Mouse (Mus musculus) ES-Bruce4 (cell line): Measurements from ENCODE around the gene Mrpl40. TPM values are rescaled to one million over a fixed set of nuclear protein-coding genes. Genes with fewer than 3 reads are reported as not detected.
"Not testable (repeated sequence)": the region's sequence is repeated elsewhere in the genome, so short reads cannot be mapped to it uniquely, and the experiment has no call there.

Source experiments
- H3K27ac ChIP-seq: 2 replicates; pipeline ENCODE4 v1.5.1; 2012; ENCODE audit warnings: low read length, inconsistent platforms; ENCODE audit not compliant: insufficient read depth
- H3K27me3 ChIP-seq: 2 replicates; pipeline ENCODE4 v1.6.1; 2012; ENCODE audit warnings: mild to moderate bottlenecking, low read length, inconsistent platforms; ENCODE audit not compliant: control insufficient read depth, poor library complexity, insufficient read depth, severe bottlenecking
- H3K36me3 ChIP-seq: 2 replicates; pipeline ENCODE4 v1.6.1; 2012; ENCODE audit warnings: inconsistent platforms, mild to moderate bottlenecking, low read length, moderate library complexity; ENCODE audit not compliant: control insufficient read depth, poor library complexity, insufficient read depth, severe bottlenecking
- H3K4me1 ChIP-seq: one replicate; pipeline ENCODE4 v1.8.1; 2011; ENCODE audit warnings: low read length; ENCODE audit not compliant: control insufficient read depth, insufficient read depth
- H3K4me3 ChIP-seq: 2 replicates; pipeline ENCODE4 v1.5.1; 2011; ENCODE audit warnings: low read depth, mild to moderate bottlenecking, low read length
- H3K9ac ChIP-seq: 2 replicates; pipeline ENCODE4 v1.6.1; 2012; ENCODE audit warnings: low read depth, mild to moderate bottlenecking, inconsistent platforms; ENCODE audit not compliant: poor library complexity, severe bottlenecking
- H3K9me3 ChIP-seq: replicated peaks from 2 replicates; pipeline ENCODE4 v1.6.1; 2012; ENCODE audit warnings: mild to moderate bottlenecking, low read length, inconsistent platforms; ENCODE audit not compliant: control insufficient read depth, poor library complexity, insufficient read depth, severe bottlenecking
- CTCF ChIP-seq: IDR thresholded peaks from one replicate; pipeline ENCODE4 v1.8.1; 2011; ENCODE audit warnings: low read depth, low read length
- EP300 ChIP-seq: IDR thresholded peaks from 2 replicates; pipeline ENCODE4 v1.6.1; 2011; ENCODE audit warnings: low read depth, low read length; ENCODE audit not compliant: insufficient read depth
- POLR2A ChIP-seq: IDR thresholded peaks from one replicate; pipeline ENCODE4 v1.8.1; 2011; ENCODE audit warnings: low read length; ENCODE audit not compliant: insufficient read depth
- polyA plus RNA-seq: library from polyadenylated mRNA; stranded (reverse); fragments of >200 nt; gene quantifications from 2 replicates; pipeline ENCODE4 v1.2.4, GENCODE M21; 2011; ENCODE audit warnings: low read depth; ENCODE audit not compliant: missing spikeins, insufficient read depth, insufficient read length

Mrpl40 gene
- polyA plus RNA-seq, 1 experiment, result 92.3 TPM

DNA sequence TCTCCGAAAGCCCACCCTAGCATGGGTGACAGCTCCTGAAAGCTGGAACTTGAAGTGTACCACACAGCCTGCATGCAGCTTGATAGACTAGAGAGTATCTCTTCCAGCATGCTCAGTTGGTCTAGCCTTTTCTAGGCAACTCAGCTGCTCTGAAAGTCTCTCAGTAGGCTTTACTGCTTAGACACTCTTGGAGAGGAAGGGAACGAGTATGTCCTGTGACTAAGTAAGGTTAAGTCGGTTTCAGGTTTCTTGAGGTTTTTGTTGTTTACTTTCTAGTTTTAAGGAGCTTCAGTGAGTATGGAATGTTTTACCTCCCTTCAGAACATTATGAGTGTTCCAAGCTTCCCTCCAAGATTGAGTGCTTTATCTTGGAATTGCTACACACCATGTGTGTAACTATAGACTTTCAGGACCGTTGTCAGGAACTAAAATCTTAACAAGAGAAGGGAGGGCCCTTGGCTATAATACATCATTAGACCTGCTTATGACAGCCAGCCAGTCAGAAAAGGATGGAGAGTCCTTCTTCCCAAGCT lies 17.2 kb upstream of the Mrpl40 start:
- H3K4me3 ChIP-seq, result no peak overlapping the region
- no peak overlapping the region for H3K27ac ChIP-seq
- no peak overlapping the region for H3K9ac ChIP-seq
- TF ChIP-seq POLR2A (no peak), EP300 (no peak), CTCF (no peak)
- H3K36me3 ChIP-seq, result peaks cover 27% of the 10 kb centered on the region
- H3K27me3 ChIP-seq, result no peaks in the 10 kb centered on the region
- no peaks in the 10 kb centered on the region for H3K9me3 ChIP-seq
- no peaks in the 10 kb centered on the region for H3K4me1 ChIP-seq

DNA sequence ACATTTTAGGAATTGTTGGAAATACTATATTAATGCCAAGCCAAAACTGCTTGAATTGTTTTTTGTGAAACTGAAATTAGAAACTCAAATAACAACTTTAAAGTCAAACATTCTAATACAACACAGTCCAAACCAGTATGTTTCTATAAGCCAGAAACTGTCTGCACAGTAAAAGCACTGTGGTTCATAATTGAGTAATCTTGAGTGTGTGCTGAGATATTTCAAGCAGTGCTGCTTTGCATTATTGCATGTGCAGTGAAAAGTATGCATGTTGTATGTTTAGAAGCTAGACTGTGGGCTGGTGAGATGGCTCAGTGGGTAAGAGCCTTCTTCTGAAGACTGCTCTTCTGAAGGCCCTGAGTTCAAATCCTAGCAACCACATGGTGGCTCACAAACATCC lies 7.4 kb upstream of the Mrpl40 start:
- Histone ChIP-seq H3K27ac (no peak overlapping the region), H3K9ac (no peak overlapping the region), H3K4me3 (no peak overlapping the region), H3K9me3 (no peaks in the 10 kb centered on the region), H3K4me1 (no peaks in the 10 kb centered on the region), H3K36me3 (peaks cover 13% of the 10 kb centered on the region), H3K27me3 (no peaks in the 10 kb centered on the region)
- TF ChIP-seq CTCF (no peak), POLR2A (no peak), EP300 (no peak)

DNA sequence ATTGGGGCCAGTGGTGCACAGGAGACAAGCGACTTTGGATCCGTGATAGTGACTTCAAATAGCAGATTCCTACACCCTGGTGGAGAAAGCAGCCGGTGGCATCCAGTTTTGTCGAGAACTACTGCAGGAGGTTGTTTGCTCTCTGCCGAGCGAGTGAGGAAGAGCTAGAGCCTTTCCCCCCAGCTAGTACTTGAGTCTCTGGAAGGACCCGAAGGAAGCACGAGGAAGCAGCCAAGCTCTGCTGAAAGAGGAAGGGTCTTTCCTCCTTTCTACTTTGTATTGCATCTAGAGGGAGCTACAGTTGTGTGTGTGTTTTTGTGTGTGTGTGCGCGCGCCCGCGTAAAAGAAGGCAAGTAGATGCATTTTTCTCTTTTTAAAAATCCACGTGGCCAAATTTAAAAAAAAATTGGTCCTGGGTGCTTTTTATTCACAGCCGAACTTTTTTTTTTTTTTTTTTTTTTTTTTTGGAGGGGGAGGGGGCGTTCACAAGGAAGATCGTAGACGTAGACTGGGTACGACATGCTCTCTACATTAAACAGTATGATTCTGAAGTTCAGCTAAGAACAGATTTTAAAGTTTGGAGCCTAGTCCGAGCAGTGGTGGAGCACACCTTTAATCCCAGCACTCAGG lies 1.5 kb upstream of the Mrpl40 start:
- Histone ChIP-seq H3K36me3 (peaks cover 27% of the 10 kb centered on the region), H3K9ac (peak overlapping the region; percentile 83), H3K4me1 (no peaks in the 10 kb centered on the region), H3K4me3 (peak overlapping the region; percentile 93), H3K27me3 (no peaks in the 10 kb centered on the region), H3K27ac (peak overlapping the region; percentile 42), H3K9me3 (no peaks in the 10 kb centered on the region)
- TF ChIP-seq CTCF, result no peak
- no peak for TF ChIP-seq POLR2A
- TF ChIP-seq EP300, result no peak

DNA sequence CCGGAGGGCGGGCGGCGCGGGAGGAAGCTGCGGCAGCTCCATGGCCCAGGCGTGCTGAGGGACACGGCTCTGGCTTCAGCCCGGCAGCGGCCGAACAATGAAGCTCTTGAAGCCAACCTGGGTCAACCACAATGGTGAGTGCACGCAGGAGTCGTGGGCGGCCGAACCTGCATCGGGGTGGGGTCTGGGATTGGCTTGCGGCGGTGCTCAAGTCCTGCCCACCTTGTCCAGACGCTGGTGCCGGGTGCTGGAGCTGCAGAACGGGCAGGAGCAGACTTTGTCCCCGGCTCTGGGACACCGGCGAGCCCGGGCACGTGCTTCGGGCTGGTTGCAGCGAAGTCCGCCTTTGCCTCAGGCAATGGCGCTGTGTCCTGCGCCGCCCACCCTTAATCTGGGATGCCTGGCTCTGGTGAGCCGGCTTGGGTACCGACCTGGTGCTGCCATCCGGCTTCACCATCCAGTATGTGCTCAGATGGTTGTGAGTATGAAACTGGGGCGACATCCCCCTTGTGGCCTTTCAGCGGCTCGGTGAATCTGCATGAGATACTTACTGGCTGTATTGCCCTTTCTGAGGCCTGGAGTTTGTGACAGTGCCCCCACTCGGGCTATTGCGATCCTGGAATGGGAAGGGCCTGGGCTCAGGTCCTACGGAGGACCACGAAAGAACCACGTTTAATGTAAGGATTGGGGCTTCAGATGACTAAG lies 876 bp upstream of the Mrpl40 start:
- H3K9ac ChIP-seq, result peak overlapping the region; percentile 83
- H3K9me3 ChIP-seq, result no peaks in the 10 kb centered on the region
- H3K36me3 ChIP-seq, result peaks cover 31% of the 10 kb centered on the region
- peak overlapping the region; percentile 42 for H3K27ac ChIP-seq
- peak overlapping the region; percentile 93 for H3K4me3 ChIP-seq
- H3K27me3 ChIP-seq, result no peaks in the 10 kb centered on the region
- no peaks in the 10 kb centered on the region for H3K4me1 ChIP-seq
- TF ChIP-seq CTCF (peak; percentile 23), POLR2A (no peak), EP300 (no peak)

DNA sequence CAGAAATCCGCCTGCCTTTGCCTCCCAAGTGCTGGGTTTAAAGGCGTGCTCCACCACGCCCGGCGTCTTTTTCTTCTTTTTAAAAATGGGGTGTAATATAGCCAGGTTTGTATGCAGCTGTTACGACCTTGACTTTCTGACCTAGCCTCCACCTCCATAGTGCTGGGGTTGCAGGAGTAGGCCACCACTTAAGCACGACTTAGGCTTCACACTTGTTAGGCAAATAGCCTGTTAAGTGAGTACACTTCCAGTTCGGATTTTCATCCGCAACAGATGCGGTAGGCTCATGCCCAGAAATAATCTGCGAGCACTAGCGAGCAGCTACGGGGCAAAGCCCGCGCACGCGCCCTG lies 596 bp downstream of the Mrpl40 start:
- H3K4me3 ChIP-seq, result peak overlapping the region; percentile 99
- no peaks in the 10 kb centered on the region for H3K9me3 ChIP-seq
- H3K36me3 ChIP-seq, result peaks cover 41% of the 10 kb centered on the region
- H3K4me1 ChIP-seq, result no peaks in the 10 kb centered on the region
- H3K9ac ChIP-seq, result peak overlapping the region; percentile 83
- no peaks in the 10 kb centered on the region for H3K27me3 ChIP-seq
- H3K27ac ChIP-seq, result peak overlapping the region; percentile 47
- TF ChIP-seq CTCF (no peak), EP300 (no peak), POLR2A (no peak)

DNA sequence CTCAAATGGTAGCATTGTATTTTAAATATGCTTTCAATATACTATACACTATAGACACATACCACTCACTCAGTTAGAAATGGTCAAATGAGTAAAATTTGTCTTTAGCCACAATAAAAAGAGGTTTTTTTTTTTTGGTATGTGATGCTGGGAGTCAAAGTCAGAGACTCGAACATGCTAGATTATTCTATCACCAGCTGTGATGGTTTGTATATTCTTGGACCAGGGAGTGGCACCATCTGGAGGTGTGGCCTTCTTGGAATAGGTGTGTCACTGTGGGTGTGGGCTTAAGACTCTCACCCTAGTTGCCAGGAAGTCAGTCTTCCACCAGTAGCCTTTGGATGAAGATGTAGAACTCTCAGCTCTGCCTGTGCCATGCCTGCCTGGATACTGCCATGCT lies 6.2 kb downstream of the Mrpl40 start:
- H3K9ac ChIP-seq, H3K27ac ChIP-seq, H3K27me3 ChIP-seq, H3K4me3 ChIP-seq, H3K4me1 ChIP-seq, H3K9me3 ChIP-seq: not testable (repeated sequence)
- H3K36me3 ChIP-seq, result peaks cover 34% of the 10 kb centered on the region
